Mouse (Mus musculus) brain, embryonic 18.5 days (tissue): ENCODE data around the gene Tmem131l.

Experiments
- DNase-seq: peaks from one replicate; pipeline ENCODE4 v3.0.0-alpha.2; 2012; ENCODE audit warnings: low read depth, low spot score

Gene Tmem131l

DNA sequence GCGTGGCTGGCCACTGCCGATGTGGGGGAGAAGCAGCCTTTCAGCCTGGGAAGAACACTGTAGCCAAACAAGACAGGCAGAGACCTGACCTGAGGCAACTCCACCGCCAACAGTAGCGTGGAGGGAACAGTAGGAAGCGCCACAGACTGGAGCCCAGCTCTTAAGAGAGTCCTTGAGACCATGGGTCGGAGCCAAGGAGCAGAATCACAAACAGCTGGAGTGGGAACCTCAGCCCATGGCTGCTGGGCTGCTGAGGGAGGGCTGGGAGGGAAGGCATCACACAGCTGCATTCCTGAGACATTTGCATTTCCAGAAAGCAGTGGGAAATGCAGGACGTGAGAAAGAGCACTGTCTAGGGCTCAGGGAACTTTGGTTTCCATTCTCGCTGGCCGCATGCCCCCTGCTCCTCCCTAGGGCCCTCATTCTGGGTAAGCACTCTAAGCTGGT is 8.8 kb upstream of the Tmem131l start:
- DNase-seq = no peak

- no peak for DNase-seq
Observed at GRCm38 (mm10) chr3:84046206-84046605, 6.2 kb upstream of the Tmem131l start.

- DNase-seq = no peak
Observed at GRCm38 (mm10) chr3:84041739-84042138, 1.8 kb upstream of the Tmem131l start.

GRCm38 (mm10) chr3:84040476-84041082 is 604 bp upstream of the Tmem131l start:
- DNase-seq = no peak

- DNase-seq = no peak
Observed at GRCm38 (mm10) chr3:84038981-84039645, 862 bp downstream of the Tmem131l start.

DNA sequence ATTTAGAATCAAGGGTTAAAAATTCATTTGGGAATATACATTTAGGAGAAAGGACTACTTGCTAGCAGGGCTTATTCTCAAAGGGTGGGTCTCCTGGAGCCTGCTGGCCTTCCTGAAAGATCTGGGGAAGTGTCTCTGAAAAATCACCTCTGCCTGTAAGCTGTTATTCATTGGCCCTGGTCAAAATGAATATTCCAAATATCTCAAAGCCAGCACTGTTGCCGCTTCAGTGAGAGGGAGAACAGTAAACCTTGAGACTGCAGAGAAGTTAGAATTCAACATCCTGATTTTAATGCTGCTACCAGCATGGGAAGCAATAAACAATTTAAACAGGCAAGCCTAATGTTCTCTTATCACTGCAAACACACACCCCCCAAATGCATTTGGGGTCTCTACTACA is 1.8 kb downstream of the Tmem131l start:
- DNase-seq = no peak

- no peak for DNase-seq
Observed at GRCm38 (mm10) chr3:84037536-84037935, 2.4 kb downstream of the Tmem131l start.

- DNase-seq = no peak
Observed at GRCm38 (mm10) chr3:84036866-84037265, 3.1 kb downstream of the Tmem131l start.

GRCm38 (mm10) chr3:84035728-84036364 is 4.1 kb downstream of the Tmem131l start:
- DNase-seq = no peak

- no peak for DNase-seq
Observed at GRCm38 (mm10) chr3:84034115-84034780, 5.7 kb downstream of the Tmem131l start.

- no peak for DNase-seq
Observed at GRCm38 (mm10) chr3:84032933-84033730, 6.8 kb downstream of the Tmem131l start.

- no peak for DNase-seq
Observed at GRCm38 (mm10) chr3:84032419-84032818, 7.6 kb downstream of the Tmem131l start.

DNA sequence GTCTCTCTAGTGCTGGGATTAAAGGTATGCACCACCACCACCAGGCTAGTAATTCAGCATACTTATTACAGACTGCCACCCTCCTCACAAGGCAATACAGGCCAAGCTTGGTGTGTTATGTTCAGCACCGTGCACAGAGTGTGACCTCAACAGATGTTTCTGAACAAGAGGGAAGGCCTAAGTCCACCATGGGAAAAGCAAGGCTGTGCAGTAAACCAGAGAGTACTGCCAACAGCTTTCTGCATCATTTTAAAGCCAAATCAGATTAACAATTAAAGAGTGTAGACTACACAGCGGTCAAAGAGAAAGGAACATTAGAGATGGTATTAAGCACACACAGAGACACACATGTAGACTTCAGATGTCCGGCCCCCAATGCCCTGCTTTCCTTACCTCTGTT is 8.8 kb downstream of the Tmem131l start:
- no peak for DNase-seq

- DNase-seq = no peak
Observed at GRCm38 (mm10) chr3:84028968-84029367, 11.0 kb downstream of the Tmem131l start.

DNA sequence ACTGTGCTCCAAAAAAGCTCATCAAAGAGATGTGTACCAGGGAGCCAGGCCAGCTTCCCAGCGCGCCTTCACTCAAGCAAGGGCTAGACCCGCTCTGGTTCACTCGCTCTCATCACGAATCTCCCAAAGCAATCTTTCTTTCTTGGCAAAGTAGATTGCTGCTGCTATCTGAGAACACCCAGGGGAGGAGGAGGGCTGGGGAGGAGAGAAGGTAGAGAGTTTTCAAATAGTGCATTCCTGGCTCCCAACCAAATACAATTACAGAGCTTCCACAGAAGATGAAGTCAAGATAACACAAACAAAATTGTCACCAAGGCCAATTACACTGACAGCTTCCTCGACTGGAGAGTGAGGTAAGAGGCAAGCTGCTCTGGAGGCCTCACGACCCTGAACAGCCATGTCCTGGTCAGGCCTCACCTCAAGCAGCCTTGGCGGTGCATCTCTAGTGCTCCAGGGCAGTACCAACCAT is 12.2 kb downstream of the Tmem131l start:
- DNase-seq = no peak

DNA sequence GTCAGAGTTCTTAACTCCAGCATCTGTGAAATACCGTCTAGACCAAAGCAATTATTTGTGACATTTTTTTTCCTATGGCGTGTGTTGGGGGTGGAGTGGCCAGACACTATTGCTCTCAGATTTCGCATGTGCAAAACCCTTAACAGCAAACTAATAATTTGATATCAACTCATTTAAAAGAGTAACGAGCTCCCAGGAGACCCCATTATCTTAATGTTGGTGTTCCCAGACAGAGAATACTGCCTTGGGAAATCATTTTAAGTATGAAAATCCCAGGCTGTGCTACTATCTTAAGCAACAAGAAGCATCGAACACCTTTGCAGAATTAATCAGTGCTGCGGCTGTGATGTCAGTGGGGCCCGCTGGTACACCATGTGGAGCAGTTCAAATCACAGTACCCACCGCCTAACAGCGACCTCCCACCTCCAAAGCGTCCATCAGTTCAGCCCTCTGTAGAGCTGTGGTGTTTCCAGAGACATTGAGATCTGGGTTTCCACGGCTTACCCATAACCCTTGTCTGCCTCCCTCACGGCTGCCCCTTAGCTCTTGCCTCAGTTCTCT is 15.4 kb downstream of the Tmem131l start:
- no peak for DNase-seq

DNA sequence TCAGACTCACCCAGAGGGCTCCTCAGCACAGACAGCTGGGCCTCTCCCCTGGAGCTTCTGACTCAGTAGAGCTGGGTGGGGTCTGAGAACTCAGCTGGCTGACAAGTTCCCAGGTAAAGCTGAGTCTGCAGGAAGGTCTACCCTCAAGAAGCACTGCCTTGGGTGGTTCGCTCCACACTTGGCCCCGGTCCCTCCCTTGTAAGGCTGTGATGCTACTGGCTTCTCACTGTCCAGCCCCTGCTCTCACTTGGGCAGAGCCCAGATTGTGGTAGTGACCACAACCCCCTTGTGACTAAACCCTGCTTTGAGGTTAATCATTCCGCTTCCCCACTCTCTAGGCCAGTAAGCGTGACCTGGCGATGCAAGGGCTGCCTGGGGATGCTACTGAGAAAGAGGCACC is 17.3 kb downstream of the Tmem131l start:
- no peak for DNase-seq

- no peak for DNase-seq
Observed at GRCm38 (mm10) chr3:84022201-84022584, 17.8 kb downstream of the Tmem131l start.

- no peak for DNase-seq
Observed at GRCm38 (mm10) chr3:84021217-84022200, 18.5 kb downstream of the Tmem131l start.

DNA sequence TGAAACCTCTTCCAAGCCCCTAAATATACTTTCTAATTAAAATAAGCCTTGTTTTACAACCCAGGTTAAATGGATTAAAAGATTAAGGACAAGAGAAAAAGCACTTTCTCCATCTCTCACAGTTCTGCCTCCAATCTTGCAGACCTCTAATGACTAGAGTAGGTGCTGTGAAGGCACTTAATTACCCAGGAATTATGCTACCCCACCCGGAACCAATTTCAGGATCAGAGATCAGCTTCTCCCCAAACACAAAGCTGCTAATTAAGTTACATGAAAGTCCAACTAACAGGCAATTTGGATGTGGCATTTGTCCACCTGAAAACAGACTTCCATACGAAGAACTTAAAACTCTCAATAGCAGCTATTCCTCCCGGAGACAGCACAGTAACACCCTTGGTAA is 19.4 kb downstream of the Tmem131l start:
- no peak for DNase-seq
